Mouse (Mus musculus) heart, postnatal 0 days (tissue): ENCODE results near the gene Txndc11. TPM values are rescaled to one million over a fixed set of nuclear protein-coding genes. Genes with fewer than 3 reads are reported as not detected.

Experiments
- ATAC-seq: fragments of 200-750 bp; cut with Nextera tagmentation; 2 replicates; pipeline ENCODE4 v1.8.0; 2017; ENCODE audit warnings: low read depth, moderate number of reproducible peaks, moderate library complexity; ENCODE audit not compliant: insufficient read depth
- DNase-seq: peaks from one replicate; pipeline ENCODE4 v3.0.0-alpha.2; 2016; ENCODE audit warnings: low spot score
- H3K27ac ChIP-seq: fragments of 300-500 bp; sonication (generic); 2 replicates; pipeline ENCODE4 v1.5.1; 2014; ENCODE audit warnings: low read depth, mild to moderate bottlenecking
- H3K27me3 ChIP-seq: fragments of 300-500 bp; sonication (generic); 2 replicates; pipeline ENCODE4 v1.6.1; 2014; ENCODE audit warnings: low read length, mixed read lengths; ENCODE audit not compliant: control insufficient read depth, insufficient read depth
- H3K36me3 ChIP-seq: fragments of 300-500 bp; sonication (generic); replicated peaks from 2 replicates; pipeline ENCODE4 v1.6.1; 2014; ENCODE audit warnings: low read length, mixed read lengths; ENCODE audit not compliant: control insufficient read depth, insufficient read depth
- H3K4me1 ChIP-seq: fragments of 300-500 bp; sonication (generic); 2 replicates; pipeline ENCODE4 v1.6.1; 2014; ENCODE audit warnings: antibody characterized with exemption; ENCODE audit not compliant: control insufficient read depth, insufficient read depth
- H3K4me2 ChIP-seq: fragments of 300-500 bp; sonication (generic); 2 replicates; pipeline ENCODE4 v1.6.1; 2014; ENCODE audit warnings: low read depth, mild to moderate bottlenecking, low read length, moderate library complexity
- H3K4me3 ChIP-seq: fragments of 300-500 bp; sonication (generic); 2 replicates; pipeline ENCODE4 v1.5.1; 2014; ENCODE audit warnings: low read depth, low read length
- H3K9ac ChIP-seq: fragments of 300-500 bp; sonication (generic); replicated peaks from 2 replicates; pipeline ENCODE4 v1.6.1; 2014; ENCODE audit warnings: low read depth, low read length, mixed read lengths
- H3K9me3 ChIP-seq: fragments of 300-500 bp; sonication (generic); replicated peaks from 2 replicates; pipeline ENCODE4 v1.6.1; 2016; ENCODE audit warnings: low read length; ENCODE audit not compliant: control insufficient read depth
- CTCF ChIP-seq: IDR thresholded peaks from 2 replicates; pipeline ENCODE4 v1.5.1; 2016; ENCODE audit warnings: antibody characterized with exemption, control low read depth, low read depth
- EP300 ChIP-seq: IDR thresholded peaks from 2 replicates; pipeline ENCODE4 v1.6.1; 2016; ENCODE audit warnings: antibody characterized with exemption, low read depth
- WGBS: fragments of 180-500 bp; shearing (Covaris S2); extraction: QIAGEN DNeasy Blood & Tissue Kit; methylation state at CpG from one replicate; pipeline ENCODE4 v1.1.7; 2014; 5-methylcytosine and 5-hydroxymethylcytosine counted together
- polyA plus RNA-seq: library from polyadenylated mRNA; unstranded; fragments of >200 nt; fragmentation: Nextera tagmentation; extraction: Ambion mirVana; gene quantifications from 2 replicates; pipeline ENCODE4 v1.2.1, GENCODE M21; 2015
- total RNA-seq: library from RNA; depleted of rRNA; stranded (reverse); fragments of >200 nt; gene quantifications from 2 replicates; pipeline ENCODE4 v1.2.3, GENCODE M21; 2014; ENCODE audit warnings: low replicate concordance

The Txndc11 gene
- total and polyA plus RNA-seq, 2 experiments from 2014 or later, result 24.3 to 55.2 TPM

DNA sequence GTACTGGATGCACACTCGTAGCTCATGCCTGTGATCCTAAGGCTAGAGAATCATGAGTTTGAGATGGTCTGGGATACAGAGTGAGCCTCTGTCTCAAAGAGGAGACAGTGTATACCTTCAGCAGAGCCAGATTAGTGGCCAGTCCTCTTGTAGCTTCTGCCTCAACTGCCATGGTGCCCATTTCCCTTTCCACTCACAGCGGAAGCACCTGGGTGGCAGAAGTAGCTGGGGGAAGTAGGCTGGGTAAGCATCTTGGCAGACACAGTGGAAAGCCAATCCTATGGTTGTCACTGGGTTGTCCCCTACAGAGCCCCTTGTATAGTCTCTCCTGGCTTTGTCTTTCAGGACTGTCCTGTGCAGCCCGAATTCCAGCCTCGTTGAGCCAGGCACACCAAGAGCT is 62.6 kb downstream of the Txndc11 start:
- no peaks in the 10 kb centered on the region for H3K27me3 ChIP-seq
- DNase-seq, result no peak
- H3K36me3 ChIP-seq, result peaks cover 48% of the 10 kb centered on the region
- H3K4me1 ChIP-seq, result peaks cover 28% of the 10 kb centered on the region
- no peak overlapping the region for H3K27ac ChIP-seq
- ATAC-seq, result no peak
- 88% methylated on average over 4 of the region's 4 CpGs for WGBS
- H3K9me3 ChIP-seq, result no peaks in the 10 kb centered on the region
- no peak overlapping the region for H3K4me2 ChIP-seq
- H3K9ac ChIP-seq, result no peak overlapping the region
- TF ChIP-seq CTCF (no peak), EP300 (no peak)
- no peak overlapping the region for H3K4me3 ChIP-seq

GRCm38 (mm10) chr16:11071176-11071575 is 63.3 kb downstream of the Txndc11 start:
- DNase-seq (no peak), ATAC-seq (no peak)
- H3K9me3 ChIP-seq, result no peaks in the 10 kb centered on the region
- H3K9ac ChIP-seq, result no peak overlapping the region
- whole genome bisulfite sequencing, result 44% methylated on average over 5 of the region's 5 CpGs
- no peak overlapping the region for H3K4me3 ChIP-seq
- H3K36me3 ChIP-seq, result peaks cover 45% of the 10 kb centered on the region
- H3K27ac ChIP-seq, result no peak overlapping the region
- TF ChIP-seq EP300, result no peak
- H3K27me3 ChIP-seq, result no peaks in the 10 kb centered on the region
- H3K4me1 ChIP-seq, result peaks cover 28% of the 10 kb centered on the region
- no peak overlapping the region for H3K4me2 ChIP-seq

GRCm38 (mm10) chr16:11069710-11070420 is 64.6 kb downstream of the Txndc11 start:
- 64% methylated on average over 7 of the region's 7 CpGs for WGBS
- H3K36me3 ChIP-seq, result peaks cover 33% of the 10 kb centered on the region
- 0 out of 2 replicates have a peak overlapping the region, but pooled peaks have one; percentile 2 for H3K4me2 ChIP-seq
- no peaks in the 10 kb centered on the region for H3K9me3 ChIP-seq
- H3K27me3 ChIP-seq, result no peaks in the 10 kb centered on the region
- ATAC-seq (no peak), DNase-seq (no peak)
- TF ChIP-seq CTCF (no peak), EP300 (no peak)
- H3K9ac ChIP-seq, result no peak overlapping the region
- H3K27ac ChIP-seq, result peak overlapping the region; percentile 33
- no peak overlapping the region for H3K4me3 ChIP-seq
- peaks cover 38% of the 10 kb centered on the region for H3K4me1 ChIP-seq

DNA sequence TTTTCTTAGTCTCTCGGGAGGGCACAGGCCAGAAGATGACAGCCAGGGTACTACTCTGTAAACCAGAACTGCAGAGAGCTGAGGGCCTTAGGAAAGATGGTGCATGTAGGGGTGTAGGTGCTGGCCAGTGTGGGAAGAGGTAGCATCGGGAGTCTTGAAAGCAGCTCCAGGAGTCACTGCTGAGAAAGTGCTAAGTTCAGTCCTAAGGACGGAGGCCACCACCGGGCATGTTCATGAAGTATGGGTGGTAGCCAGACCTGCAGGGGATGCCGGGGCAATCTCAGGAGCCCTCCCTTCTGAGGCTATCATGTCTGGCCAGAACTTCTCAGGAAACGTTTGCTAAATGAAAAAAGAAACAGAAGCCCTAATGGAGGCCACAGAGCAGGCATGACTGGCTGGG is 65.2 kb downstream of the Txndc11 start:
- Histone ChIP-seq H3K4me3 (no peak overlapping the region), H3K9ac (no peak overlapping the region), H3K36me3 (peaks cover 27% of the 10 kb centered on the region), H3K27me3 (no peaks in the 10 kb centered on the region), H3K4me2 (no peak overlapping the region), H3K9me3 (no peaks in the 10 kb centered on the region), H3K27ac (peak overlapping the region; percentile 33), H3K4me1 (peaks cover 38% of the 10 kb centered on the region)
- ATAC-seq (no peak), DNase-seq (no peak)
- 49% methylated on average over 6 of the region's 6 CpGs for WGBS
- TF ChIP-seq CTCF (no peak), EP300 (no peak)

DNA sequence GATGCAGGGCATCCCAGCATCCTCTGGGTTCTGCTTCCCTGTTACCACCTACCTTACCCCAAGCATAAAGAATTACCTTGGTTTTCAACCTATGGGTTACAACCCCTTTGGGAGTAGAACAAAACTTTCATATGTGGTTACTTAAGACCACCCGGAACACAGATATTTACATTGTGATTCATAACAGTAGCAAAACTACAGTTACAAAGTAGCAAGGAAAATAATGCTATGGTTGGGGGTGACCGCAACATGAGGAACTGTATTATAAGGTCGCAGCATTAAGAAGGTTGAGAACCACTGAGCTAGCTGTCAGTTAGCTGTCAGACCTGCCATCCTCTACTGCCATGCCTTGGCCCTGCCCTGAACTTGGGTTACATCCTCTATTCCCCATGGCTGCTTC is 65.8 kb downstream of the Txndc11 start:
- Histone ChIP-seq H3K4me3 (no peak overlapping the region), H3K27ac (peak overlapping the region; percentile 33; the same call in 1 of the 2 replicates), H3K9me3 (no peaks in the 10 kb centered on the region), H3K4me1 (peaks cover 42% of the 10 kb centered on the region), H3K27me3 (no peaks in the 10 kb centered on the region), H3K36me3 (peaks cover 21% of the 10 kb centered on the region), H3K9ac (no peak overlapping the region), H3K4me2 (peak overlapping the region; percentile 21; the same call in 1 of the 2 replicates)
- WGBS, result 88% methylated on average over 3 of the region's 3 CpGs
- TF ChIP-seq CTCF (no peak), EP300 (no peak)
- no peak for DNase-seq
- no peak for ATAC-seq

DNA sequence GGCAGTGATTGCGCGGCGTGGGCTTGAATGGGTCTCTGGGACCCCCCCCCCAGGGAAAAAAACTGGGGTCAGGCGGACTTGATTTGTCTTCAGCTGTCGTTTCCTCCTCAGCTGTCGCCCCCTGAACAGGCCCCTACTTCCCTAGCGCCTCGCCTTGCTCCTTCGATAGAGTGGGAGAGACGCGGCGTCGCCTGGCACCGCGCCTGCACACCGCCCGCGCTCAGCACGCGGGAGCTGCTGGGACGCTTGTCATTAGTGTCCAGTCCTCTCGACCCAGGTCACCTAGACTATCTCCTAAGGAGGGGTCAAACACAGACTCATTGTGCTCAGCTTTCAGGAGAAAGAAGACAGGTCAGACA is 67.6 kb downstream of the Txndc11 start:
- 0 out of 2 replicates have a peak, but pooled peaks have one; percentile 0 for TF ChIP-seq EP300
- TF ChIP-seq CTCF, result no peak
- H3K27ac ChIP-seq, result peak overlapping the region; percentile 97
- no peaks in the 10 kb centered on the region for H3K27me3 ChIP-seq
- under 1% methylated on average over 22 of the region's 22 CpGs for WGBS
- peak overlapping the region; percentile 88 for H3K4me3 ChIP-seq
- peak overlapping the region; percentile 96 for H3K9ac ChIP-seq
- peaks cover 2% of the 10 kb centered on the region for H3K36me3 ChIP-seq
- H3K9me3 ChIP-seq, result no peaks in the 10 kb centered on the region
- no peak for ATAC-seq
- H3K4me2 ChIP-seq, result peak overlapping the region; percentile 90
- peaks cover 48% of the 10 kb centered on the region for H3K4me1 ChIP-seq
- peak; percentile 65 for DNase-seq
